Mouse (Mus musculus) embryonic fibroblast, embryonic 13.5 days (primary cell): ENCODE results near the gene Cnppd1. TPM values are rescaled to one million over a fixed set of nuclear protein-coding genes. Genes with fewer than 3 reads are reported as not detected.

Experiments
- H3K27ac ChIP-seq: 2 replicates; pipeline ENCODE4 v1.5.1; 2012; ENCODE audit warnings: low read length, control low read depth, inconsistent platforms; ENCODE audit not compliant: insufficient read depth
- H3K4me1 ChIP-seq: 2 replicates; pipeline ENCODE4 v1.6.1; 2011; ENCODE audit warnings: low read length; ENCODE audit not compliant: control insufficient read depth, insufficient read depth
- H3K4me3 ChIP-seq: 2 replicates; pipeline ENCODE4 v1.5.1; 2011; ENCODE audit warnings: mild to moderate bottlenecking, control low read depth, low read length; ENCODE audit not compliant: insufficient read depth
- CTCF ChIP-seq: IDR thresholded peaks from 2 replicates; pipeline ENCODE4 v1.5.1; 2011; ENCODE audit warnings: mild to moderate bottlenecking, control low read depth, low read length, moderate library complexity, borderline replicate concordance; ENCODE audit not compliant: insufficient read depth
- POLR2A ChIP-seq: IDR thresholded peaks from 2 replicates; pipeline ENCODE4 v1.6.1; 2011; ENCODE audit warnings: low read depth, mild to moderate bottlenecking, control low read depth, low read length, moderate library complexity
- polyA plus RNA-seq: library from polyadenylated mRNA; stranded (reverse); fragments of >200 nt; gene quantifications from 2 replicates; pipeline ENCODE4 v1.2.4, GENCODE M21; 2011; ENCODE audit warnings: low read depth; ENCODE audit not compliant: missing spikeins, insufficient read length

Cnppd1 gene
- polyA plus RNA-seq, 1 experiment: 40.9 TPM

- H3K4me3 ChIP-seq: peak within 1 kb of the TSS; percentile 52
- H3K27ac ChIP-seq: no peak within 1 kb of the TSS; the same call in 1 of the 2 replicates
- no peaks in the 10 kb centered on the region for H3K4me1 ChIP-seq
- TF ChIP-seq POLR2A: peak; percentile 64
- TF ChIP-seq CTCF: no peak
Observed at GRCm38 (mm10) chr1:75180105-75180590, 37.6 kb upstream of the Cnppd1 start, which contains the start of gene Abcb6. TSS of gene Abcb6 (minus strand) at chr1:75180392.

- no peak overlapping the region; the same call in 1 of the 2 replicates for H3K27ac ChIP-seq
- H3K4me3 ChIP-seq: peak overlapping the region; percentile 52
- TF ChIP-seq CTCF (no peak), POLR2A (no peak)
- no peaks in the 10 kb centered on the region for H3K4me1 ChIP-seq
Observed at GRCm38 (mm10) chr1:75179334-75180104, 37.0 kb upstream of the Cnppd1 start.

GRCm38 (mm10) chr1:75168472-75169464 lies 26.3 kb upstream of the Cnppd1 start, which contains the start of gene Zfand2b:
TSS of gene Zfand2b (plus strand) at chr1:75168646.
- Histone ChIP-seq H3K4me3 (peak within 1 kb of the TSS; percentile 71), H3K27ac (no peak within 1 kb of the TSS), H3K4me1 (no peaks in the 10 kb centered on the region; the same call in 1 of the 2 replicates)
- TF ChIP-seq POLR2A: peak; percentile 86
- TF ChIP-seq CTCF: no peak

- H3K27ac ChIP-seq: no peak overlapping the region
- H3K4me1 ChIP-seq: no peaks in the 10 kb centered on the region; the same call in 1 of the 2 replicates
- TF ChIP-seq CTCF (no peak), POLR2A (no peak)
- H3K4me3 ChIP-seq: peak overlapping the region; percentile 23
Observed at GRCm38 (mm10) chr1:75168093-75168471, 25.6 kb upstream of the Cnppd1 start.

- Histone ChIP-seq H3K4me1 (no peaks in the 10 kb centered on the region), H3K4me3 (no peak overlapping the region), H3K27ac (no peak overlapping the region)
- TF ChIP-seq POLR2A: no peak
- TF ChIP-seq CTCF: no peak
Observed at GRCm38 (mm10) chr1:75160256-75160617, 17.7 kb upstream of the Cnppd1 start.

- no peaks in the 10 kb centered on the region for H3K4me1 ChIP-seq
- TF ChIP-seq CTCF (no peak), POLR2A (no peak)
- no peak overlapping the region for H3K4me3 ChIP-seq
- H3K27ac ChIP-seq: no peak overlapping the region
Observed at GRCm38 (mm10) chr1:75159540-75160255, 17.2 kb upstream of the Cnppd1 start.

- Histone ChIP-seq H3K27ac (no peak overlapping the region), H3K4me1 (no peaks in the 10 kb centered on the region), H3K4me3 (no peak overlapping the region)
- no peak for TF ChIP-seq CTCF
- no peak for TF ChIP-seq POLR2A
Observed at GRCm38 (mm10) chr1:75158990-75159389, 16.5 kb upstream of the Cnppd1 start.

GRCm38 (mm10) chr1:75155837-75156236 lies 13.3 kb upstream of the Cnppd1 start:
- Histone ChIP-seq H3K27ac (no peak overlapping the region), H3K4me1 (no peaks in the 10 kb centered on the region), H3K4me3 (no peak overlapping the region)
- TF ChIP-seq POLR2A (no peak), CTCF (no peak)

GRCm38 (mm10) chr1:75148727-75149126 lies 6.2 kb upstream of the Cnppd1 start:
- H3K4me3 ChIP-seq: no peak overlapping the region
- TF ChIP-seq POLR2A: no peak
- no peak for TF ChIP-seq CTCF
- H3K4me1 ChIP-seq: 0 out of 2 replicates have a peak, but pooled peaks cover 6% of the 10 kb centered on the region
- no peak overlapping the region for H3K27ac ChIP-seq
